Mouse (Mus musculus): ENCODE results near the gene Lrp10. TPM values are rescaled to one million over a fixed set of nuclear protein-coding genes. Genes with fewer than 3 reads are reported as not detected.
A peak's percentile ranks its signal among the peaks of the same experiment; 100 is the strongest.

Gene Lrp10
- polyA plus RNA-seq, 1 experiment: 168 TPM

- Histone ChIP-seq H3K4me3 (ENCODE audit: insufficient read depth, low read depth, low read length) (no peak overlapping the region), H3K27me3 (replicated peaks; ENCODE audit: control insufficient read depth, insufficient read depth, low read length) (no peaks in the 10 kb centered on the region), H3K36me3 (ENCODE audit: control insufficient read depth, insufficient read depth, low read length) (no peaks in the 10 kb centered on the region), H3K27ac (ENCODE audit: insufficient read depth, low read depth, low read length) (no peak overlapping the region), H3K4me1 (ENCODE audit: control insufficient read depth, insufficient read depth, low read length) (peaks cover 4% of the 10 kb centered on the region)
- DNase-seq: no peak
- 75% methylated on average over 4 of the region's 4 CpGs for WGBS
- no peak for TF ChIP-seq CTCF (conservative IDR thresholded peaks at IDR 0.05; ENCODE audit: insufficient read depth, insufficient read length, low read depth, low read length)
- no peak for TF ChIP-seq POLR2A (IDR thresholded peaks at IDR 0.05; ENCODE audit: low read depth, low read length)
Observed at GRCm38 (mm10) chr14:54462146-54462545, 1.8 kb upstream of the Lrp10 start.

GRCm38 (mm10) chr14:54463108-54463958, 604 bp upstream of the Lrp10 start:
- 16% methylated on average over 12 of the region's 12 CpGs for WGBS

GRCm38 (mm10) chr14:54464293-54465005, 512 bp downstream of the Lrp10 start:
- H3K36me3 ChIP-seq (ENCODE audit: control insufficient read depth, insufficient read depth, low read length): peaks cover 4% of the 10 kb centered on the region; the same call in 1 of the 2 replicates
- TF ChIP-seq POLR2A (IDR thresholded peaks at IDR 0.05; ENCODE audit: low read depth, low read length) (no peak), CTCF (conservative IDR thresholded peaks at IDR 0.05; ENCODE audit: insufficient read depth, insufficient read length, low read depth, low read length) (peak; percentile 66)
- H3K27me3 ChIP-seq (replicated peaks; ENCODE audit: control insufficient read depth, insufficient read depth, low read length): no peaks in the 10 kb centered on the region
- peak; percentile 89 for DNase-seq
- H3K4me3 ChIP-seq (ENCODE audit: insufficient read depth, low read depth, low read length): peak overlapping the region; percentile 86
- H3K4me1 ChIP-seq (ENCODE audit: control insufficient read depth, insufficient read depth, low read length): peaks cover 4% of the 10 kb centered on the region
- 2% methylated on average over 45 of the region's 57 CpGs for WGBS
- peak overlapping the region; percentile 49 for H3K27ac ChIP-seq (ENCODE audit: insufficient read depth, low read depth, low read length)

More at GRCm38 (mm10) chr14:54463108-54463958, 604 bp upstream of the Lrp10 start:
- peaks cover 4% of the 10 kb centered on the region for H3K4me1 ChIP-seq (ENCODE audit: control insufficient read depth, insufficient read depth, low read length)
- peaks cover 4% of the 10 kb centered on the region; the same call in 1 of the 2 replicates for H3K36me3 ChIP-seq (ENCODE audit: control insufficient read depth, insufficient read depth, low read length)
- peak overlapping the region; percentile 64 for H3K27ac ChIP-seq (ENCODE audit: insufficient read depth, low read depth, low read length)
- H3K27me3 ChIP-seq (replicated peaks; ENCODE audit: control insufficient read depth, insufficient read depth, low read length): no peaks in the 10 kb centered on the region
- H3K4me3 ChIP-seq (ENCODE audit: insufficient read depth, low read depth, low read length): peak overlapping the region; percentile 86
- DNase-seq: no peak
- TF ChIP-seq POLR2A (IDR thresholded peaks at IDR 0.05; ENCODE audit: low read depth, low read length) (no peak), CTCF (conservative IDR thresholded peaks at IDR 0.05; ENCODE audit: insufficient read depth, insufficient read length, low read depth, low read length) (no peak)

GRCm38 (mm10) chr14:54471467-54471866, 7.5 kb downstream of the Lrp10 start:
- Histone ChIP-seq H3K4me1 (ENCODE audit: control insufficient read depth, insufficient read depth, low read length) (no peaks in the 10 kb centered on the region), H3K27me3 (replicated peaks; ENCODE audit: control insufficient read depth, insufficient read depth, low read length) (no peaks in the 10 kb centered on the region), H3K4me3 (ENCODE audit: insufficient read depth, low read depth, low read length) (no peak overlapping the region), H3K36me3 (ENCODE audit: control insufficient read depth, insufficient read depth, low read length) (peaks cover 4% of the 10 kb centered on the region; the same call in 1 of the 2 replicates), H3K27ac (ENCODE audit: insufficient read depth, low read depth, low read length) (no peak overlapping the region)
- DNase-seq: no peak
- WGBS: 93% methylated on average over 2 of the region's 2 CpGs
- TF ChIP-seq POLR2A (IDR thresholded peaks at IDR 0.05; ENCODE audit: low read depth, low read length) (no peak), CTCF (conservative IDR thresholded peaks at IDR 0.05; ENCODE audit: insufficient read depth, insufficient read length, low read depth, low read length) (no peak)

- H3K4me1 ChIP-seq (ENCODE audit: control insufficient read depth, insufficient read depth, low read length): no peaks in the 10 kb centered on the region
- H3K27ac ChIP-seq (ENCODE audit: insufficient read depth, low read depth, low read length): no peak overlapping the region
- H3K36me3 ChIP-seq (ENCODE audit: control insufficient read depth, insufficient read depth, low read length): peaks cover 4% of the 10 kb centered on the region; the same call in 1 of the 2 replicates
- no peak for TF ChIP-seq CTCF (conservative IDR thresholded peaks at IDR 0.05; ENCODE audit: insufficient read depth, insufficient read length, low read depth, low read length)
- TF ChIP-seq POLR2A (IDR thresholded peaks at IDR 0.05; ENCODE audit: low read depth, low read length): no peak
- DNase-seq: no peak
- WGBS: 79% methylated on average over 5 of the region's 5 CpGs
- no peaks in the 10 kb centered on the region for H3K27me3 ChIP-seq (replicated peaks; ENCODE audit: control insufficient read depth, insufficient read depth, low read length)
- no peak overlapping the region for H3K4me3 ChIP-seq (ENCODE audit: insufficient read depth, low read depth, low read length)
Observed at GRCm38 (mm10) chr14:54472671-54473070, 8.7 kb downstream of the Lrp10 start.

GRCm38 (mm10) chr14:54474744-54475143, 10.8 kb downstream of the Lrp10 start:
- Histone ChIP-seq H3K4me3 (ENCODE audit: insufficient read depth, low read depth, low read length) (no peak overlapping the region), H3K27ac (ENCODE audit: insufficient read depth, low read depth, low read length) (no peak overlapping the region), H3K27me3 (replicated peaks; ENCODE audit: control insufficient read depth, insufficient read depth, low read length) (no peaks in the 10 kb centered on the region), H3K4me1 (ENCODE audit: control insufficient read depth, insufficient read depth, low read length) (0 out of 2 replicates have a peak, but pooled peaks cover 2% of the 10 kb centered on the region), H3K36me3 (ENCODE audit: control insufficient read depth, insufficient read depth, low read length) (no peaks in the 10 kb centered on the region)
- no peak for TF ChIP-seq POLR2A (IDR thresholded peaks at IDR 0.05; ENCODE audit: low read depth, low read length)
- no peak for TF ChIP-seq CTCF (conservative IDR thresholded peaks at IDR 0.05; ENCODE audit: insufficient read depth, insufficient read length, low read depth, low read length)
- DNase-seq: no peak
- 82% methylated on average over 5 of the region's 5 CpGs for WGBS

All from kidney, adult 2 months (tissue).